Mouse (Mus musculus) midbrain, embryonic 12.5 days (tissue): ENCODE data around the gene Mrpl55. TPM values are rescaled to one million over a fixed set of nuclear protein-coding genes. Genes with fewer than 3 reads are reported as not detected.

Experiments
- ATAC-seq: fragments of 200-750 bp; cut with Nextera tagmentation; 2 replicates; pipeline ENCODE4 v1.8.0; 2017; ENCODE audit warnings: low read depth, moderate TSS enrichment, moderate library complexity; ENCODE audit not compliant: low FRiP score
- H3K27ac ChIP-seq: fragments of 300-500 bp; sonication (generic); replicated peaks from 2 replicates; pipeline ENCODE4 v1.5.1; 2016; ENCODE audit warnings: mild to moderate bottlenecking
- H3K27me3 ChIP-seq: fragments of 300-500 bp; sonication (generic); 2 replicates; pipeline ENCODE4 v1.6.1; 2016; ENCODE audit warnings: mild to moderate bottlenecking
- H3K36me3 ChIP-seq: fragments of 300-500 bp; sonication (generic); 2 replicates; pipeline ENCODE4 v1.6.1; 2016
- H3K4me1 ChIP-seq: fragments of 300-500 bp; sonication (generic); 2 replicates; pipeline ENCODE4 v1.6.1; 2016
- H3K4me2 ChIP-seq: fragments of 300-500 bp; sonication (generic); replicated peaks from 2 replicates; pipeline ENCODE4 v1.6.1; 2016; ENCODE audit warnings: mild to moderate bottlenecking, moderate library complexity
- H3K4me3 ChIP-seq: fragments of 300-500 bp; sonication (generic); 2 replicates; pipeline ENCODE4 v1.5.1; 2016; ENCODE audit warnings: mild to moderate bottlenecking
- H3K9ac ChIP-seq: fragments of 300-500 bp; sonication (generic); replicated peaks from 2 replicates; pipeline ENCODE4 v1.6.1; 2016; ENCODE audit warnings: mild to moderate bottlenecking, moderate library complexity
- H3K9me3 ChIP-seq: fragments of 300-500 bp; sonication (generic); 2 replicates; pipeline ENCODE4 v1.6.1; 2016; ENCODE audit warnings: mild to moderate bottlenecking
- WGBS: fragments of 180-500 bp; shearing (Covaris S2); methylation state at CpG from one replicate; pipeline ENCODE4 v1.1.7; 2016; 5-methylcytosine and 5-hydroxymethylcytosine counted together
- polyA plus RNA-seq: library from polyadenylated mRNA; unstranded; fragments of >200 nt; fragmentation: Nextera tagmentation; extraction: Ambion mirVana; gene quantifications from 2 replicates; pipeline ENCODE4 v1.2.1, GENCODE M21; 2016

Gene Mrpl55
- polyA plus RNA-seq, 1 experiment from 2014 or later, result 84.3 TPM

GRCm38 (mm10) chr11:59170549-59170948 is 31.7 kb upstream of the Mrpl55 start:
- Histone ChIP-seq H3K27ac (no peak overlapping the region), H3K9me3 (no peaks in the 10 kb centered on the region), H3K4me1 (no peaks in the 10 kb centered on the region), H3K27me3 (peaks cover 32% of the 10 kb centered on the region), H3K9ac (no peak overlapping the region), H3K36me3 (no peaks in the 10 kb centered on the region), H3K4me2 (no peak overlapping the region), H3K4me3 (no peak overlapping the region)
- ATAC-seq, result no peak
- 72% methylated on average over 4 of the region's 4 CpGs for WGBS

- H3K27ac ChIP-seq, result no peak overlapping the region
- no peak overlapping the region for H3K4me2 ChIP-seq
- peaks cover 66% of the 10 kb centered on the region for H3K27me3 ChIP-seq
- H3K4me1 ChIP-seq, result no peaks in the 10 kb centered on the region
- 56% methylated on average over 6 of the region's 6 CpGs for WGBS
- no peak overlapping the region for H3K4me3 ChIP-seq
- no peaks in the 10 kb centered on the region for H3K9me3 ChIP-seq
- ATAC-seq, result no peak
- no peak overlapping the region for H3K9ac ChIP-seq
- no peaks in the 10 kb centered on the region for H3K36me3 ChIP-seq
These were observed 28.0 kb upstream of the Mrpl55 start for GRCm38 (mm10) chr11:59174189-59174838.

GRCm38 (mm10) chr11:59176475-59176874 is 25.8 kb upstream of the Mrpl55 start:
- no peaks in the 10 kb centered on the region for H3K4me1 ChIP-seq
- H3K9ac ChIP-seq, result no peak overlapping the region
- ATAC-seq, result no peak
- H3K4me2 ChIP-seq, result no peak overlapping the region; the same call in 1 of the 2 replicates
- peak overlapping the region; percentile 12; the same call in 1 of the 2 replicates for H3K4me3 ChIP-seq
- H3K27me3 ChIP-seq, result peaks cover 76% of the 10 kb centered on the region
- H3K9me3 ChIP-seq, result no peaks in the 10 kb centered on the region
- H3K36me3 ChIP-seq, result no peaks in the 10 kb centered on the region
- 3% methylated on average over 46 of the region's 48 CpGs for WGBS
- no peak overlapping the region for H3K27ac ChIP-seq

- 11% methylated on average over 34 of the region's 34 CpGs for WGBS
- H3K9me3 ChIP-seq, result no peaks in the 10 kb centered on the region
- peaks cover 76% of the 10 kb centered on the region for H3K27me3 ChIP-seq
- H3K4me1 ChIP-seq, result no peaks in the 10 kb centered on the region
- H3K4me2 ChIP-seq, result no peak overlapping the region
- no peaks in the 10 kb centered on the region for H3K36me3 ChIP-seq
- H3K9ac ChIP-seq, result no peak overlapping the region
- no peak for ATAC-seq
- H3K4me3 ChIP-seq, result no peak overlapping the region
- no peak overlapping the region for H3K27ac ChIP-seq
These were observed 25.4 kb upstream of the Mrpl55 start for GRCm38 (mm10) chr11:59176921-59177320.

- no peak for ATAC-seq
- WGBS, result 25% methylated on average over 3 of the region's 3 CpGs
- Histone ChIP-seq H3K9ac (peak within 1 kb of the TSS; percentile 1; the same call in 1 of the 2 replicates), H3K27me3 (peaks cover 24% of the 10 kb centered on the region), H3K36me3 (peaks cover 25% of the 10 kb centered on the region), H3K9me3 (no peaks in the 10 kb centered on the region), H3K4me3 (no peak within 1 kb of the TSS), H3K27ac (no peak within 1 kb of the TSS), H3K4me1 (no peaks in the 10 kb centered on the region), H3K4me2 (no peak within 1 kb of the TSS)
These were observed 19.4 kb upstream of the Mrpl55 start, which contains the start of gene Gjc2 for GRCm38 (mm10) chr11:59182864-59183331. Gjc2 (minus strand) TSS chr11:59183213.

GRCm38 (mm10) chr11:59183821-59184220 is 18.5 kb upstream of the Mrpl55 start:
- H3K27me3 ChIP-seq, result peaks cover 15% of the 10 kb centered on the region

GRCm38 (mm10) chr11:59185490-59185889 is 16.8 kb upstream of the Mrpl55 start:
- ATAC-seq, result no peak
- peaks cover 25% of the 10 kb centered on the region for H3K36me3 ChIP-seq
- H3K4me3 ChIP-seq, result no peak overlapping the region
- no peak overlapping the region for H3K4me2 ChIP-seq
- no peak overlapping the region for H3K27ac ChIP-seq
- H3K9me3 ChIP-seq, result no peaks in the 10 kb centered on the region
- H3K27me3 ChIP-seq, result no peaks in the 10 kb centered on the region; the same call in none of the 2 replicates
- H3K9ac ChIP-seq, result no peak overlapping the region
- 79% methylated on average over 5 of the region's 5 CpGs for WGBS
- H3K4me1 ChIP-seq, result 0 out of 2 replicates have a peak, but pooled peaks cover 5% of the 10 kb centered on the region

More at GRCm38 (mm10) chr11:59183821-59184220, 18.5 kb upstream of the Mrpl55 start:
- Histone ChIP-seq H3K36me3 (peaks cover 25% of the 10 kb centered on the region), H3K4me1 (no peaks in the 10 kb centered on the region), H3K9ac (no peak overlapping the region), H3K4me3 (no peak overlapping the region), H3K9me3 (no peaks in the 10 kb centered on the region), H3K27ac (no peak overlapping the region), H3K4me2 (no peak overlapping the region)
- 29% methylated on average over 3 of the region's 3 CpGs for WGBS
- ATAC-seq, result 0 out of 2 replicates have a peak, but pooled peaks have one; percentile 44

- H3K4me2 ChIP-seq, result no peak overlapping the region
- WGBS, result 86% methylated on average over 6 of the region's 6 CpGs
- H3K27me3 ChIP-seq, result no peaks in the 10 kb centered on the region
- peaks cover 10% of the 10 kb centered on the region; the same call in 1 of the 2 replicates for H3K4me1 ChIP-seq
- peaks cover 25% of the 10 kb centered on the region for H3K36me3 ChIP-seq
- H3K4me3 ChIP-seq, result no peak overlapping the region
- ATAC-seq, result no peak
- no peaks in the 10 kb centered on the region for H3K9me3 ChIP-seq
- H3K9ac ChIP-seq, result no peak overlapping the region
- H3K27ac ChIP-seq, result no peak overlapping the region
These were observed 14.6 kb upstream of the Mrpl55 start for GRCm38 (mm10) chr11:59187706-59188105.

- H3K9ac ChIP-seq, result peak overlapping the region; percentile 63
- H3K4me1 ChIP-seq, result peaks cover 10% of the 10 kb centered on the region; the same call in 1 of the 2 replicates
- peak overlapping the region; percentile 57 for H3K4me3 ChIP-seq
- ATAC-seq, result peak; percentile 96
- H3K4me2 ChIP-seq, result peak overlapping the region; percentile 59
- peak overlapping the region; percentile 81 for H3K27ac ChIP-seq
- H3K27me3 ChIP-seq, result no peaks in the 10 kb centered on the region
- WGBS, result under 1% methylated on average over 56 of the region's 59 CpGs
- no peaks in the 10 kb centered on the region for H3K9me3 ChIP-seq
- H3K36me3 ChIP-seq, result peaks cover under 1% of the 10 kb centered on the region
These were observed 10.8 kb upstream of the Mrpl55 start for GRCm38 (mm10) chr11:59191231-59192058.

GRCm38 (mm10) chr11:59192059-59192386 is 10.3 kb upstream of the Mrpl55 start, which contains the start of gene Guk1:
Guk1 (minus strand) TSS chr11:59192212.
- peak within 1 kb of the TSS; percentile 81 for H3K27ac ChIP-seq
- no peaks in the 10 kb centered on the region for H3K27me3 ChIP-seq
- WGBS, result 5% methylated on average over 16 of the region's 16 CpGs
- H3K9me3 ChIP-seq, result no peaks in the 10 kb centered on the region
- ATAC-seq, result no peak
- H3K4me1 ChIP-seq, result peaks cover 10% of the 10 kb centered on the region; the same call in 1 of the 2 replicates
- H3K4me2 ChIP-seq, result peak within 1 kb of the TSS; percentile 59
- H3K36me3 ChIP-seq, result no peaks in the 10 kb centered on the region
- peak within 1 kb of the TSS; percentile 63 for H3K9ac ChIP-seq
- peak within 1 kb of the TSS; percentile 57 for H3K4me3 ChIP-seq

- Histone ChIP-seq H3K4me3 (no peak overlapping the region), H3K27ac (no peak overlapping the region), H3K27me3 (no peaks in the 10 kb centered on the region), H3K4me1 (peaks cover 2% of the 10 kb centered on the region), H3K9ac (no peak overlapping the region), H3K9me3 (no peaks in the 10 kb centered on the region), H3K36me3 (no peaks in the 10 kb centered on the region), H3K4me2 (no peak overlapping the region)
- no peak for ATAC-seq
These were observed 6.1 kb upstream of the Mrpl55 start for GRCm38 (mm10) chr11:59196230-59196629.
